Mouse (Mus musculus) kidney, postnatal 14 days (tissue): ENCODE data around the gene Kif6.
A peak's percentile ranks its signal among the peaks of the same experiment; 100 is the strongest.

Experiments used
- DNase-seq: peaks from one replicate; pipeline ENCODE4 v3.0.0; 2022; ENCODE audit warnings: mixed read lengths

Gene Kif6

GRCm38 (mm10) chr17:49933806-49934205, 318.9 kb downstream of the Kif6 start:
- no peak for DNase-seq

DNA sequence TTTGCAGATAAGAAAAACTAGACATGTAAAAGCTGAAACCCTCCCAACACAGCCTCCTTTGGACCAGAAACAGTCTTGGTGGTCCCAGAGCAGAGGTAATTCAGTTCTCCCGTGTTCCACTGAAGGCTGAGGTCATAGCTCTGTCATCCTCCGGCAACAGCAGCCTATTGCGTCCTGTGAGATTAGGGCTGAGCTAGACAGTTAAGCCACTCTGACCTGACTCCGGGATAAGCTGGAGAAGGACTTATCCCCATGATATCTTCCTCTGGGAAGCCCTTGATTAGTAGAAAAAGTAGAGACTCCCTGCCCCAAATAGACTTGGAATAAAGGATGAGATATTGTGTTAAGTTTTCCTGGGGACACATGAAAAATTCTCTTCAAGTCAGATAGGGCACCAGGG, 319.6 kb downstream of the Kif6 start:
- DNase-seq = no peak

GRCm38 (mm10) chr17:49935602-49936205, 320.8 kb downstream of the Kif6 start:
- peak; percentile 73 for DNase-seq

GRCm38 (mm10) chr17:49936214-49936613, 321.3 kb downstream of the Kif6 start:
- DNase-seq = no peak

- no peak for DNase-seq
These were observed 324.2 kb downstream of the Kif6 start for GRCm38 (mm10) chr17:49939146-49939545.

- no peak for DNase-seq
These were observed 327.7 kb downstream of the Kif6 start for GRCm38 (mm10) chr17:49942674-49943073.

DNA sequence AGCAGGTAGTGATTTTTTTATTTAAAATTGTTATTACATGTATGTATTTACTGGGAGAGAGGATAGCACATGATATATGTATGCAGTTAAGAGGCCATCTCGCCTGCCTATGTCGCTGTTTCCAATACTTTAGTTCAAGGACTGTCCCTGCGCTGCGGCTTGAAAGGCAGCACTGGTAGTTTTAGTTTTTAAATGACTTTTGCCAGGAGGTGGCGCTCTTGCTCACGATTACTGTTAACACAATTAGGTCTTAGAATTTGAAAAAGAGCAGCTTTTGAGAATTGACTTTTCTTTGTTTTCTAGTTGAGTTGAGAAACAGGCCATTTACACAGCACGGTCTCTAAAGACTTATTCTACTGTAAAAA, 336.5 kb downstream of the Kif6 start:
- DNase-seq = peak; percentile 80

- DNase-seq = peak; percentile 52
These were observed 337.1 kb downstream of the Kif6 start for GRCm38 (mm10) chr17:49951856-49952607.

- no peak for DNase-seq
These were observed 344.1 kb downstream of the Kif6 start for GRCm38 (mm10) chr17:49959021-49959420.
